Mouse (Mus musculus): ENCODE results near the gene Atp10b.

DNA sequence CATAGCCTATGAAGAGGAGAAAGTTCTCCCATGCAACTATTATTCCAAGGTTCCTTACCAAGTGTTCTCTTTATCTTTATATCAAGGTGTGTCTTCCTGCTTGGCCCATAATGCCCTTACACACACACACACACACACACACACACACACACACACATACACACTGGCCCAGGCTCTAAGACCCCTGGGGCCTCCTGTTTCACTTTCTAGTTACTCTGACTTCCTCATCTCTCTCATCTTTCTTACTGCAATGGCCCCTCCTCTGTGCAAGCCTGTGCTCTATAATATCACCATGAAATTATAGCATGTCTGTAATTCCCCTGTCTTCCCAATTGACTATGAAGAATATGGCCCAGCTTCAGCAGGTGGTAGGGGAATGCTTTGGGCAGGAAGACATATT, 49.7 kb downstream of the Atp10b start:
- TF ChIP-seq CTCF (IDR thresholded peaks at IDR 0.05; ENCODE audit: low read depth): no peak
- no peak for TF ChIP-seq EP300 (IDR thresholded peaks at IDR 0.05; ENCODE audit: low read depth)

Measured in liver, embryonic 14.5 days (tissue).